ENCODE assay signal across 10 mouse cellular contexts in the genomic region with DNA sequence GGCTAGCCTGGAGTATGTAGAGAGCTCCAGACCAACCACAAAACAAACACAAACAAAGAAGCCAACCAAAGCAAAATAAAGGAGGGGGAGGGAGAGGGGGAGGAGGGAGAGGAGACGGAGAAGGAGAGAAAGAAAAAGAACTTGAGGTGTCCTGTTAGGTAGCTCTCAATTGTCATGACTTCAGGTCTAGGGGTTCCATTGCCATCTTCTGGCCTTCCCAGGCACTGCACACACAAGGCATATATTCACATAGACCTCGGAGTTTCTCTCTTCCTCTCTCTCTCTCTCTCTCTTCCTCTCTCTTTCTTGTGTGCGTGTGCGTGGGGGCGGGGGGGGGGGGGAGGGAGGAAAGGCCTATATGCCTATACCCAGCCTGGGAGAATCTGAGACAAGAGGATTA. TPM values are rescaled to one million over a fixed set of nuclear protein-coding genes. Genes with fewer than 3 reads are reported as not detected.
DNase-seq lines count a peak whose midpoint lies in the region; TF ChIP-seq lines count a peak whose summit lies in the region.
"Had no signal": no experiment of that assay in that cellular context is flagged by ENCODE, and none has a peak within 500 bp of the region (broad histone marks: within the 10 kb centered on the region; RNA-seq: fewer than 3 reads in every experiment).

No protein-coding gene starts in this region.

- no peaks in the 10 kb centered on the region for H3K36me3 ChIP-seq in E14TG2a.4 (ENCODE audit: insufficient read depth, low read length)
- H3K36me3 ChIP-seq: embryonic facial prominence, embryonic 13.5 days had no signal

- H3K27ac ChIP-seq in left cerebral cortex, adult 2 months, result no peak overlapping the region
- H3K27ac ChIP-seq: embryonic facial prominence, embryonic 13.5 days had no signal

- no peak overlapping the region for H3K4me3 ChIP-seq in left cerebral cortex, adult 2 months
- no peak overlapping the region for H3K4me3 ChIP-seq in E14TG2a.4 (replicated peaks; ENCODE audit: low read length)
- H3K4me3 ChIP-seq: embryonic facial prominence, embryonic 13.5 days; megakaryocyte, embryonic 14.5 days had no signal

- H3K27me3 ChIP-seq in E14TG2a.4 (ENCODE audit: insufficient read depth, low read length), result peaks cover 27% of the 10 kb centered on the region

- DNase-seq in left cerebral cortex, adult 2 months (ENCODE audit: extremely low spot score in 1 of 2, low spot score in 2 of 2), result no peak
- DNase-seq in left cerebral cortex, postnatal 25 days (ENCODE audit: low spot score in 2 of 2), result no peak
- peak; percentile 62 for DNase-seq in c-Kit-positive CD71-positive TER-119-negative erythroid progenitor cells, embryonic 14.5 days (ENCODE audit: low read depth)
- DNase-seq in retina, embryonic 14.5 days (ENCODE audit: low spot score), result peak; percentile 50
- no peak for DNase-seq in ovary, postnatal 10 days (ENCODE audit: low spot score)
- DNase-seq in frontal cortex, postnatal 10 days (ENCODE audit: low spot score in 2 of 2), result no peak
- DNase-seq in ovary, adult 18-20 months (ENCODE audit: low spot score), result no peak

- H3K9me3 ChIP-seq in E14TG2a.4 (ENCODE audit: low read length), result no peaks in the 10 kb centered on the region
- H3K9me3 ChIP-seq: embryonic facial prominence, embryonic 13.5 days had no signal

- intact Hi-C loops in left cerebral cortex, adult 2 months (cut with DNase I), result no loop called here
- intact Hi-C loops in left cerebral cortex, postnatal 25 days (cut with DNase I), result loop anchor here (5.0 kb wide), 1 partner anchor 145 kb away; no protein-coding TSS in a partner anchor

- TF ChIP-seq CTCF in left cerebral cortex, adult 2 months (IDR thresholded peaks at IDR 0.05), result peak; percentile 27
- peak; percentile 54 for TF ChIP-seq CTCF in E14TG2a.4 (conservative IDR thresholded peaks at IDR 0.05; ENCODE audit: low read length)

- H3K4me1 ChIP-seq in E14TG2a.4 (replicated peaks; ENCODE audit: low read depth, low read length), result peaks cover 34% of the 10 kb centered on the region

RNA-seq across cellular contexts. Expression of gene Acyp1, which starts 1.3 kb away (rescaled TPM):
- 10 to 100 TPM; 32.9 to 37.4 TPM for total RNA-seq in left cerebral cortex, adult 2 months (2021)
- total RNA-seq in left cerebral cortex, postnatal 25 days (2021), result 10 to 100 TPM; 31.6 to 35.9 TPM

RNA-seq across cellular contexts. Expression of gene Zc2hc1c, which starts 1.4 kb away (rescaled TPM):
- total RNA-seq in left cerebral cortex, adult 2 months (2021), result 1 to 10 TPM; 2.0 to 2.8 TPM
- 1 to 10 TPM; 1.9 to 2.0 TPM for total RNA-seq in left cerebral cortex, postnatal 25 days (2021)

RNA-seq across cellular contexts. Expression of gene Mlh3, which starts 16.5 kb away (rescaled TPM):
- total RNA-seq in left cerebral cortex, adult 2 months (2021), result 10 to 100 TPM; 16.6 to 17.4 TPM
- total RNA-seq in left cerebral cortex, postnatal 25 days (2021), result 10 to 100 TPM; 14.9 to 18.4 TPM

RNA-seq across cellular contexts. Expression of gene Nek9, which starts 52.2 kb away (rescaled TPM):
- total RNA-seq in left cerebral cortex, adult 2 months (2021), result 10 to 100 TPM; 32.9 to 34.8 TPM
- total RNA-seq in left cerebral cortex, postnatal 25 days (2021), result 10 to 100 TPM; 27.8 to 29.6 TPM

Comparison
In these comparisons a context has a peak if more than half of its experiments do, and no peak if none do; other contexts are left out.
1. DNase-seq: peak in c-Kit-positive CD71-positive TER-119-negative erythroid progenitor cells, embryonic 14.5 days (single experiment) and retina, embryonic 14.5 days (single experiment); none in left cerebral cortex, adult 2 months (0 of 2), left cerebral cortex, postnatal 25 days (0 of 2), ovary, postnatal 10 days (single experiment), frontal cortex, postnatal 10 days (0 of 2) and ovary, adult 18-20 months (single experiment).